Mouse (Mus musculus) myocyte (in vitro differentiated cells): ENCODE measurements around the gene St5.

Experiments used
- CEBPB ChIP-seq: IDR thresholded peaks from 2 replicates; pipeline ENCODE4 v1.6.1; 2011; ENCODE audit warnings: mild to moderate bottlenecking, moderate library complexity; ENCODE audit not compliant: poor library complexity, insufficient read depth, severe bottlenecking
- E2F4 ChIP-seq: IDR thresholded peaks from one replicate; pipeline ENCODE4 v1.6.1; 2011; ENCODE audit warnings: mild to moderate bottlenecking, control low read depth, moderate library complexity; ENCODE audit not compliant: insufficient read depth
- MAX ChIP-seq: IDR thresholded peaks from one replicate; pipeline ENCODE4 v1.6.1; 2011; ENCODE audit warnings: low read depth, mild to moderate bottlenecking, control low read depth
- POLR2A ChIP-seq: IDR thresholded peaks from one replicate; pipeline ENCODE4 v1.6.1; 2011; ENCODE audit warnings: low read depth, mild to moderate bottlenecking, control low read depth, moderate library complexity; ENCODE audit not compliant: insufficient read length
- POLR2AphosphoS2 ChIP-seq: IDR thresholded peaks from one replicate; pipeline ENCODE4 v1.6.1; 2011; ENCODE audit warnings: low read depth, control low read depth; ENCODE audit not compliant: insufficient read length
- REST ChIP-seq: IDR thresholded peaks from one replicate; pipeline ENCODE4 v1.6.1; 2011; ENCODE audit warnings: mild to moderate bottlenecking, control low read depth, moderate library complexity; ENCODE audit not compliant: insufficient read depth, insufficient read length
- USF1 ChIP-seq: IDR thresholded peaks from one replicate; pipeline ENCODE4 v1.6.1; 2011; ENCODE audit warnings: low read depth, mild to moderate bottlenecking, control low read depth, moderate library complexity

DNA sequence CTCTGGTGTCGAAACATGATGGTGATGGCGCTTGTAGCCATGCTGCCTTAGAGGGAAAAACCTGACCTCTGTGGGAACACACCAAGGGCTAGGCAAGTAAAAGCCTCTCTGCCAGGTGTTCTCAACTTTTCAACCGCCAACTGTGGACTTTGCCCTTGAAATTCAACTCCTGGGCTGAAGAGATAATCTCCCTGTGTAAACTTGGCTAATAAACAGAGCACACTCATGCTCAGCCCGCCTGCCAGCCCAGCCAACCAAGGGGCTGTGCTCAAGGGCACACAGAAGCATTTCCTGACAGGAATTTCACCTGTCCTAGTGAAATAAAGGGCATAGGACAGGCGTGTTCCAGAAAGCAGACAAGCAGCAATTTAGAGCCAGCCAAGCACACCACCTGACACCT is 100.8 kb downstream of the St5 start:
- TF ChIP-seq POLR2A (no peak), USF1 (no peak), E2F4 (no peak), POLR2AphosphoS2 (no peak), REST (no peak), MAX (no peak), CEBPB (no peak)
